Mouse (Mus musculus) cerebellum, adult 2 months (tissue): ENCODE measurements around the gene Syt2.

Source experiments
- CTCF ChIP-seq: fragments of 200-500 bp; IDR thresholded peaks from 2 replicates; pipeline ENCODE4 v1.5.1; 2011; ENCODE audit warnings: low read depth, mild to moderate bottlenecking, control low read depth, low read length, moderate library complexity, borderline replicate concordance; ENCODE audit not compliant: insufficient read depth
- POLR2A ChIP-seq: fragments of 200-500 bp; IDR thresholded peaks from 2 replicates; pipeline ENCODE4 v1.6.1; 2011; ENCODE audit warnings: low read length, control low read depth, borderline replicate concordance; ENCODE audit not compliant: insufficient read depth

GRCm38 (mm10) chr1:134755548-134756189 is 109.2 kb downstream of the Syt2 start:
- no peak for TF ChIP-seq POLR2A
- TF ChIP-seq CTCF = no peak
